Mouse (Mus musculus) ES-Bruce4 (cell line): ENCODE results near the gene B4galnt2. TPM values are rescaled to one million over a fixed set of nuclear protein-coding genes. Genes with fewer than 3 reads are reported as not detected.

Source experiments
- H3K27ac ChIP-seq: 2 replicates; pipeline ENCODE4 v1.5.1; 2012; ENCODE audit warnings: low read length, inconsistent platforms; ENCODE audit not compliant: insufficient read depth
- H3K27me3 ChIP-seq: 2 replicates; pipeline ENCODE4 v1.6.1; 2012; ENCODE audit warnings: mild to moderate bottlenecking, low read length, inconsistent platforms; ENCODE audit not compliant: control insufficient read depth, poor library complexity, insufficient read depth, severe bottlenecking
- H3K36me3 ChIP-seq: 2 replicates; pipeline ENCODE4 v1.6.1; 2012; ENCODE audit warnings: inconsistent platforms, mild to moderate bottlenecking, low read length, moderate library complexity; ENCODE audit not compliant: control insufficient read depth, poor library complexity, insufficient read depth, severe bottlenecking
- H3K4me1 ChIP-seq: one replicate; pipeline ENCODE4 v1.8.1; 2011; ENCODE audit warnings: low read length; ENCODE audit not compliant: control insufficient read depth, insufficient read depth
- H3K4me3 ChIP-seq: 2 replicates; pipeline ENCODE4 v1.5.1; 2011; ENCODE audit warnings: low read depth, mild to moderate bottlenecking, low read length
- H3K9ac ChIP-seq: 2 replicates; pipeline ENCODE4 v1.6.1; 2012; ENCODE audit warnings: low read depth, mild to moderate bottlenecking, inconsistent platforms; ENCODE audit not compliant: poor library complexity, severe bottlenecking
- H3K9me3 ChIP-seq: replicated peaks from 2 replicates; pipeline ENCODE4 v1.6.1; 2012; ENCODE audit warnings: mild to moderate bottlenecking, low read length, inconsistent platforms; ENCODE audit not compliant: control insufficient read depth, poor library complexity, insufficient read depth, severe bottlenecking
- CTCF ChIP-seq: IDR thresholded peaks from one replicate; pipeline ENCODE4 v1.8.1; 2011; ENCODE audit warnings: low read depth, low read length
- EP300 ChIP-seq: IDR thresholded peaks from 2 replicates; pipeline ENCODE4 v1.6.1; 2011; ENCODE audit warnings: low read depth, low read length; ENCODE audit not compliant: insufficient read depth
- POLR2A ChIP-seq: IDR thresholded peaks from one replicate; pipeline ENCODE4 v1.8.1; 2011; ENCODE audit warnings: low read length; ENCODE audit not compliant: insufficient read depth
- polyA plus RNA-seq: library from polyadenylated mRNA; stranded (reverse); fragments of >200 nt; gene quantifications from 2 replicates; pipeline ENCODE4 v1.2.4, GENCODE M21; 2011; ENCODE audit warnings: low read depth; ENCODE audit not compliant: missing spikeins, insufficient read depth, insufficient read length

Gene B4galnt2
- polyA plus RNA-seq, 1 experiment: 4.5 TPM

GRCm38 (mm10) chr11:95838999-95839868 lies 75.5 kb downstream of the B4galnt2 start:
- H3K9me3 ChIP-seq: no peaks in the 10 kb centered on the region
- H3K9ac ChIP-seq: no peak overlapping the region
- no peaks in the 10 kb centered on the region for H3K27me3 ChIP-seq
- H3K4me1 ChIP-seq: peaks cover 11% of the 10 kb centered on the region
- no peaks in the 10 kb centered on the region for H3K36me3 ChIP-seq
- TF ChIP-seq EP300 (no peak), POLR2A (no peak), CTCF (no peak)
- no peak overlapping the region for H3K4me3 ChIP-seq
- H3K27ac ChIP-seq: no peak overlapping the region

GRCm38 (mm10) chr11:95838598-95838997 lies 76.1 kb downstream of the B4galnt2 start:
- Histone ChIP-seq H3K36me3 (no peaks in the 10 kb centered on the region), H3K9ac (no peak overlapping the region), H3K27ac (no peak overlapping the region), H3K27me3 (no peaks in the 10 kb centered on the region), H3K4me3 (no peak overlapping the region), H3K9me3 (no peaks in the 10 kb centered on the region), H3K4me1 (peaks cover 11% of the 10 kb centered on the region)
- TF ChIP-seq POLR2A: no peak
- TF ChIP-seq EP300: no peak
- TF ChIP-seq CTCF: no peak

GRCm38 (mm10) chr11:95837059-95837458 lies 77.6 kb downstream of the B4galnt2 start, which contains the start of gene Gngt2:
Gngt2 (plus strand) TSS chr11:95837216.
- Histone ChIP-seq H3K9me3 (no peaks in the 10 kb centered on the region), H3K27me3 (no peaks in the 10 kb centered on the region)
- TF ChIP-seq POLR2A: no peak
- TF ChIP-seq CTCF: no peak

GRCm38 (mm10) chr11:95836433-95836832 lies 78.3 kb downstream of the B4galnt2 start:
- no peaks in the 10 kb centered on the region for H3K36me3 ChIP-seq
- no peak overlapping the region for H3K4me3 ChIP-seq
- H3K9ac ChIP-seq: no peak overlapping the region
- no peaks in the 10 kb centered on the region for H3K27me3 ChIP-seq
- peaks cover 5% of the 10 kb centered on the region for H3K4me1 ChIP-seq
- H3K9me3 ChIP-seq: no peaks in the 10 kb centered on the region
- TF ChIP-seq CTCF (no peak), POLR2A (no peak), EP300 (no peak)
- H3K27ac ChIP-seq: no peak overlapping the region

More at GRCm38 (mm10) chr11:95837059-95837458, 77.6 kb downstream of the B4galnt2 start, which contains the start of gene Gngt2:
- Histone ChIP-seq H3K36me3 (no peaks in the 10 kb centered on the region), H3K4me1 (peaks cover 5% of the 10 kb centered on the region), H3K4me3 (no peak within 1 kb of the TSS), H3K27ac (no peak within 1 kb of the TSS), H3K9ac (no peak within 1 kb of the TSS)

- Histone ChIP-seq H3K27me3 (no peaks in the 10 kb centered on the region), H3K4me1 (peaks cover 5% of the 10 kb centered on the region), H3K4me3 (no peak overlapping the region), H3K27ac (no peak overlapping the region), H3K9ac (no peak overlapping the region), H3K9me3 (no peaks in the 10 kb centered on the region), H3K36me3 (no peaks in the 10 kb centered on the region)
- TF ChIP-seq EP300 (no peak), CTCF (no peak), POLR2A (no peak)
Measured at GRCm38 (mm10) chr11:95835832-95836231, 78.9 kb downstream of the B4galnt2 start.
